Mouse (Mus musculus): ENCODE data around the gene Lrrc34.
A peak's percentile ranks its signal among the peaks of the same experiment; 100 is the strongest.

Lrrc34 gene

DNA sequence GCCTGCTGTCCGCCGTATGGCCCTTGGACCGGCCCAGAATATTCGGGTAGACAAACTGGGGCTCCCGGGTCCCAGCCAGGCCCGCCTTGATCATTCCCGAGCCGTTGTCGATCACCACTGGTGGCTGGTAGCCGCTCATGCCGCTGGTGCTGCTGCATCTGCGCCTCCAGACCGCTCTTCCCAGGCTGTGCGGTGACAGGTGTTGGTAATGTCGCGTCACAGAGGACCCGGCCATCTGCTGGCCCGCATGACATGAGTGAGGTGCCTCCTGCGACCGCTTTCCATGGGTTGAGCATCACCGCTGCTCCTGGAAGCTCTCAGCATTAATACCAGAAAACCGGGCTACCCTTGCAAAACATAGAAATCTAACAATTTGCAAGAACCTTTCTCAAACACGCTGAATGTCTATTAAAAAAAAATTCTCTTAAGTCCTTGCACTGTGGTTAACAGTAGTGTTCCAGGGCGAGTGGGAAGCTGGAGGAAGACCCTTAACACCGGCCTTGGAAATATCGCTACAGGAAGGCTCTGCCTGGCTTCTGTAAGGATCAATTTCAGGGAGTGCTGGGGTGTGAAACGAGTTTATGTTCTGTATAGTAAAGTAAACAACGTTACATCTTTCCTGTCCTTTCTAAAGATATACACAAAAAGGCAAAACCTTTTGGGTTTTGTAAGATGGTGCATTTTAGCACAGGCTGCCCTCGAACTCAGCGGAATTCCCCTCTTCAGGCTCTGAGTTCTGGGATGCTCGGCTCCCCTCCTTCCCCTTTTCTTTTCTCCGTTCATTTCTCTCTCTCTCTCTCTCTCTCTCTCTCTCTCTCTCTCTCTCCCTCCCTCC is 47.7 kb downstream of the Lrrc34 start, which contains the start of gene Actrt3:
TSS of gene Actrt3 (minus strand) at position 229 of the 835 bp plus-strand sequence.
- peak; percentile 37 to 38 for DNase-seq (ENCODE audit: low spot score in 2 of 2)

DNA sequence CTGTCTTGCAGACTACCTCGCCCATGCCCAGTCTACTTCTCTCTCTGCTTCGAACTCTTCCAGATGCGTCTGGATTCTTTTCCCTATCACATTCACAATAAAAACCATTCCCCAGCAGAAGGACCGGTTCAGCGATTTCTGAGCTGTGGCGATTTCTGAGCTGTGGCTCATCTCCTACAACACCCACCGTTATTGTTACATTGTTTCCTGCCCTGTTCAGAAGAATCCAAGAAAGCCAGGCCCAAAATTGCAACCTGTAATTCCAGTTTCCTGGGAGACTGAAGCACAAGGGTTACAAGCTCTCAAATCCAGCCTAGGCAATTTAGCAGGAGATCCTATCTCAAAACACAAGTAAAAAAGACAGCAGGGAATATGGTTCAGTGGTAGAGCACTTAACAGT is 50.4 kb downstream of the Lrrc34 start:
- no peak for DNase-seq (ENCODE audit: low spot score in 2 of 2)

DNA sequence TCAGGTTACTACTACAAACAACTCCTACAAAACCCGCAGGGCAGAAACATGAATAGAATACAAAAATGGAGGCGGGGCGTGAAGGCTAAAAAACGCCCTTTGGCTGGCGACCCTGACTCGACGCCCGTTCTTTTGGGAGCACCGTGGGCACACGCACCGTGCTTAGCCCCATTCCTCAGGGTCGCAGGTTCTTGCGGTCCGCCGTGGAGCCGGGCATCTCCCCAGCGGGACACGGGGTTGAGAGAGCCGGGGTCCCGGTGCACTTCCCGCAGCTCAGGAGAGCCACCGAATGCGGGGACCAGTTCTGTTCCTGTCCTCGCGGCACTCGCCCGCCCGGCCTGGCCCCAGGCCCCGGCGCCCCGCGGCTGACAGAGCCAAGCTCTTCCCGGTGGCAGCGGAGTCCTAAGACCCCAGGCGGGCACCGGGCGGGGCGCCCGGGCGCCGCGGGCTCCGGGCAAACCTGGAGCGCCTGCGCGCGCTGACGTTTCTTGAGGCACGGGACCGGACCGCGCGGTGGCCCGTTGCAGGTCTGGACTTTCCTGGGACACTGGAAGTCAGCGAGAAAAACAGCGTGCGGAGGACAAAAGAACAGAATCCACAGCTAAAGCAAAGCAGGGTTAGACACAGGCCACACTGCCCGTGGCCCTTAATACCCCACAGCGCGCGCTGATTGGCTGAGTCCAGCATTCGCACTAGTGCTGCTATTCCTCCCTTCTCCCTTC is 52.4 kb downstream of the Lrrc34 start:
- peak in 1 of 2 experiments; percentile 38 for DNase-seq (ENCODE audit: low spot score in 2 of 2)

DNA sequence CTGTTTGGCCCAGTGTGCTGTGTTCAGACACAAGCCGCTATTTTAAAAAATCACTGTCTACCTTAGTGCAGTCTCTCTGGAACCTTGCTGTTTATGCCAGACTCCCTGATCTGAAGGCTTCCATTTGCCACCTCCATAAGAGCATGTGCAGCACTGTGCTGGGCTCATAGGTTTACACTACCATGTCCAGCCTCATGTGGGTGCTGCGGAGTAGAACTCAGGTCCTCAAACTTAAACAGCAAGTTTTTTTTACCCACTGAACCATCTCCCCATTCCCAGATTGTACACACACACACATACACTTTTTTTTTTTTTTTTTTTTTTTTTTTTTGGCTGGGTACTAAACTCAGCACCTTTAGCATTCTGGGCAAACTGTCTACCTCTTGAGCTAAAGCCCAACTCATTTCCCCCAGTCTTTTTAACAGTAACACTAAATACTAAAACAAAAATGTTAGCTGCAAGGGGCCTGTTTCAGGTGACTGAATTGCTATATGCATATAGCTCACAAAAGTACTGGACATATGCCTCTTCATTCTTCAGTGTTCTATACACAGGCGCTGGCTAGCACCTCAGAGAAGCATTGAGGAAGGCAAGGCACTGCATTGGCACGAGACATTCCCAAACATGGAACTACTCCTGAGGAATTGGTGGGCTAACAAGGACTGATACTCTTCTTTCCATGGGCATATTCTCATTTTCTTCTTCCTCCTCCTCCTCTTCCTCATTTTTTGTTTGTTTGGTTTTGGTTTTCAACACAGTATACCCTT is 53.8 kb downstream of the Lrrc34 start:
- DNase-seq (ENCODE audit: low spot score in 2 of 2) = no peak

DNA sequence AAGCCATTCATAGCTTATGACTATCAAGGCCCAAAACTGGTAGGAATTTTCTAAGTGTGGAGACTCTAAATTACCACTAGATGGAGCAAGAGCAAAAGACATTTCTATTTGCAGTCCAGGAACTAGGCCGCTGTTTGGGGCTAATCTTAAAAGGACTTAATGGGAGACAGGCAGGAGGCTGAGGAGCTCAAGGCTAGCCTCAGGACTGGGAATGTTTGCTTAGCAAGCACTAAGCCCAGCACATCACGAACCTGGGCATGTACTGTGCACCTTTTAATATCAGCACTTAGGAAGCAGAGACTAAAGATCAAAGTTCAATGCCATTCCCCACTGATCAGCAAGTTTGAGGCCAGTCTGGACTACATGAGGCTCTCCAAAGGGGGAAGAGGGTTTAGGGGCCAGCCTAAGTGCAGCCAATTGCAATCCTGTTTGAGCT is 55.2 kb downstream of the Lrrc34 start:
- no peak for DNase-seq (ENCODE audit: low spot score in 2 of 2)

DNA sequence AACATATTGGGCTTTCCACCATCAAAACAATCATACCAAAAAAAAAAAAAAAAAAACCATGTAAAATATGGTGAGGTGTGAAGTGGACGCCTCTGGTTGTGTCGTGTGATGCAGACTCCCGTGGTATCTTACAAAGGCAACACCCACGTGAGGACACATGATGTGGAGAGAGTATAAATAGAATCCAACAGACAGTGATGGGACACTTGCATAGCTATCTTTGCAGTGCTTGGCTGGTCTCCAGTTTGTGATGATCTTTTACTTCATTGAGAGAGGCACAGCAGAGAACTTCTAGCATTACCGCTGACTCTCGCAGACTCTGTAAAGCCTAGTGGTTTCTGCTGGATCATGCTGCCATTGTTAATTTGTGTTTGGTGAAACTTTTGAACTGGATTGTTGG is 58.8 kb downstream of the Lrrc34 start:
- DNase-seq (ENCODE audit: low spot score in 2 of 2) = no peak
